Mouse (Mus musculus) layer of hippocampus, postnatal 36 days (tissue): ENCODE measurements around the gene Dydc2. TPM values are rescaled to one million over a fixed set of nuclear protein-coding genes. Genes with fewer than 3 reads are reported as not detected.
"Not testable (repeated sequence)": the region's sequence is repeated elsewhere in the genome, so short reads cannot be mapped to it uniquely, and the experiment has no call there.

Experiments used
- DNase-seq, 2 experiments: peaks; one replicate each; pipeline ENCODE4 v3.0.0; 2022
- total RNA-seq, 2 experiments: library from RNA; stranded (reverse); gene quantifications; 2 replicates each; pipeline ENCODE4 v1.2.3; 2021

Gene Dydc2
- 1 to 10 TPM in 1 of 2 experiments, under 1 TPM in 1; 0.81 to 1.5 TPM for total RNA-seq

DNA sequence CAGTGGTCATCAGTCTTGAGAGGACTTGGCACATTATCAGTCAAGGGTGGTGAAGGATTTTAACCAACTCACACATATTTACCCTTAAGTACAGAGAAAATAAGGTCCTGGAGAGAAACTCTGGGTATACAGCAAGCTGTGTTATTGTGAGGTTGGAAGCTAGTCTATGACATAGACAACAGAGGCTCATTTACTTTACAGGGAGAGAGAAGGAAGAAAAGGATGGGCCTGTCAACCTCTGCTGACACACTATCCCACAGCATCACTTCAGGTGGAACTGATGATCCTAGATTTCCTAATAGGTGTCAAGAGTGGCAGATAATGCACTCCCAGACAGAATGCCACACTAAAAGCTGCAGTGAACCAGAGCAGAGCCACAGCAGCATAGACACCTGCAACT lies at the start of gene Dydc2:
TSS of gene Dydc2 (minus strand) at position 101 of the 400 bp plus-strand sequence.
- DNase-seq: no peak

DNA sequence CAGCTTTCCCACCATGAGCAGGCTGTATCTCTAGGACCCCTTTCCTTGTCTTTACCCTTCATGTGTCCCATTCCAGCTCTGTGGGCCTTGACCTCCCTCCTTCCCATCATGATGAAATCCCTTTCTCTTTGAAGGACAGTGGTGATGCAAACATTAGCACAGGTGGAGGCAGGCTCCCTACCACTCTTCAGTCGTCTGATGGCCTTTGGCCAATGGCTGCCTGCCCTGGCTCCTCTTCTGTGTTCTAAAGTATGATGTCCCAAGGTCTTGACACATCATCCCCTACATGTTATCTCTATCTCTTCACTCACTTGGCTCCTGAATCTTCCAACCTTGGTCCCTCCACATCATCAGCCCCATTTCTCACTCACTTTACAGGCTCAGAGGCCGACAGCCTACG lies 47.3 kb upstream of the Dydc2 start:
- no peak for DNase-seq

DNA sequence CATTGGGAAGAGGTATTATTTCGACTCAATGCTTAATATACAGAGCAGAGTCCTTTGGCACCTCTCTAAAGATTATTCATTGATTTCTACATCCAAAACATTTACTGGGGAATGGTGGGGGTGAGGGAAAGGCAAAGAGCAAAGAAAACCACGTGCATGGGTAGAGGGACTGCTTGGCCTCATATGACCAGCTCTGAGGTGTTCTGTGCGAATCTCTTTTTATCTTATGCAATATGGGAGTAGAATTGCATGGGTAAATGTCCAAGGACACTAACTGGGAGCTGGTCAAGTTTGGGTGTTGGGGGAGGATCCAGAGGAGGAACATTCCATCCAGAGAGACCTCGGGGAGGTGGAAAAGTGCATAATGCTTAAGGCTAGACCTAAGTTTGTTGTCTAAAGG lies 43.9 kb upstream of the Dydc2 start:
- DNase-seq: no peak

DNA sequence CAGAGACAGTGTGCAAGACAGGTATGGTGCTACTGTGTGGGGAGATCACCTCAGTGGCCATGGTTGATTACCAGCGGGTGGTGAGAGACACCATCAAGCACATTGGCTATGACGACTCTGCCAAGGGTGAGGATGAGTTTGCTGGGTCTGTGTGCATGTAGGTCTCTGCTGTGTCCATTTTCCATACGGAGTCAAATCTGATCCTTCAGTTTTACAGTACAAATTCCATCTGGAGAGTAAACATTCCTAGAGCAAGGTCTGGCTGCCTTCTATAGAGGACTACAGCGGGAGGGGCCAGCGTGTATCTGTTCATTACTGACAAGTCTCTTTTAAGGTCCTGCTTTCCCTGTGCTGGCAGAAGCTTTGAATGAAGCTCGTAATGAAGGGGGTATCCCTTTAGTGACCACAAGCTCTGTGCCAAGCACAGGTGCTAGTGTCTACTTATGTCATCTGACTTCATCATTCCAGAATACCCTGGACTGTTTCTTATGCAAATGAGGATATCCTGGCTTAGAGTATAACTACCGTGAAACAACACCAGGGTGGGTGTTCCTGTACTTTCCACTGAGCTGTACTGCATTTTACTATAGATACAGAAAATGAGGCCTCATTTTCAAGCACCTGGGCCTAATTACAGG lies 42.1 kb upstream of the Dydc2 start:
- no peak for DNase-seq

DNA sequence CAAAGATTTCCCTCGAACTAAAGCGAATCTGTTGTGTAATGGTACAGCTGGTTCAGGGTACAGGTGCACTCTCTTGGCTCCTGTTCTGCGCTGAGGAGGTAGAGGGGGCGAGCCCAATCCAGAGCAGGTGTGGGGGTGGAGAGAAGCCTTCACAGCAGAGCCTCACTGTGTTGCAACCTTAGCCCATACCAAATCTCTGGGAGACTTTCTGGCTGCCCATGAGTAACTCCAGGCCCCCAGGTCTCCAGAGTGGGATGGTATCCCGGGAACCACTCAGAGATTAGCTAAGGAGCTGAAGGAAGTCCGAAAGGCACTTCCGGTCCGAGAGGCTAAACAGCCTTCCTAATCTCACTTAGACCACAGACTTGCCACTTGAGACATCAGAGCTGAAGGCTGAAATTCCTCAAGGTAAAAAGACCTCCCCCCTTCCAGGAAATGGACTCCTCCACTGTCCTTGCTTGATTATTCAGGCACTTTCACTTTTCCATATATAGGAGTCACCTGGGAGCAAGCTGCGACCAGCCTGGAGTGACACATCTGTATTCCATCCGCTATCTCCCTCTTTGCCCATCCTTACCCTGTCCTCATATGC lies 35.9 kb upstream of the Dydc2 start, which contains the start of gene Mat1a:
TSS of gene Mat1a (plus strand) at position 183 of the 592 bp plus-strand sequence.
- no peak for DNase-seq

DNA sequence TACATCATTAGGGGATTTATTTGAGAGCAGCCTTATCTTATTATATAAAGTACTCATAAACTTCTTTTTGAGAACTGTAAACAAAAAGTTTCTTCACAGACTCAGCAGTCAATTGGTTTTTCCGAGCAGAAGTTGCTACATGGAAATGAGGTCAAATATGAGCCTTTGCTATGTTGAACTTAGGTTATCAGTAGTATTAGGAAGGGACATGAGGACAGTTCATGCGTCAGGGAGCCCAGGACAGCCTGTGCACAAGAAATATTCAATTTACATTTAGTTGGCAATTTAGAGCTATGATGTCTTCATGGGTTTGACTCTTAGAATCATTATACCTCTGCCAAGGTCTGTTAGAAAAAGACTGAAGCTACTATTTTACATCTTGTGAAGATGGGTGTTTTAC lies 33.3 kb upstream of the Dydc2 start:
- no peak for DNase-seq

DNA sequence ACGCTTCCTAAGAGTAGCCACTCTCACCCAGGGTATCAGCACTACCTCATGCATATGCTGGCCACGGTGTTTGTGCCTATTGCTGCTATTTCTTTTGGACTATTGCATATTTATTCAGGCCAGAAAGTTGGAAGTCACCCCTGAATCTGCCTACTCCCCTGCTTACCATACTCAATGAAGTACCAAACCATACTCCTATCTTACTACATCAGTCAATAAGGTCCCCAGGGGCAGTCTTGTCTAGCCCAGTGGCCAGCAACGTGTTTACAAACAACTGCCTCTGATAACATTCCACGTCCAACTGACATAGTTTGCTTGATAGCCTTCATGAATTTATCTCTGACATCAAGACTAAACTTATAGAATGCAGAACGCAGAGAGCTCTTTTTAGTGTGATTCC lies 32.2 kb upstream of the Dydc2 start:
- no peak for DNase-seq

DNA sequence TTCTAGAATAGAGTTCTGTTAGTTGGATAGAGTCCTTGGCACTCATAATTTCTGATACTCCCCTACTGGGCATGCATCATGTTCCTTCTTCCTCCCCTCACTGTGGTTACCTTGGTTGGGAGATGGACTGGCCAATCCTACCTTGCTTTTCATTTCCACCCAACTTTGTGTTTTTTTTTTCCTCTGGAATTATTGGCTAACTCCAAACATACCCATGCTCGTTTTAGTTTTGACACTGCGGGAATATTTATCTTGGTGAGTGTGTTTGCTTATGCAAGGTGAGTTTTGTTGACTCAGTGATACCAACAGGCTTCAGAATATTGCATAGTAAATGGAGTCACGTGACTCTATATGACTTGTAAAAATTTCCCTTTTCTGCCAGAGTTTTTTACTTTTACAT lies 31.7 kb upstream of the Dydc2 start:
- DNase-seq: no peak

DNA sequence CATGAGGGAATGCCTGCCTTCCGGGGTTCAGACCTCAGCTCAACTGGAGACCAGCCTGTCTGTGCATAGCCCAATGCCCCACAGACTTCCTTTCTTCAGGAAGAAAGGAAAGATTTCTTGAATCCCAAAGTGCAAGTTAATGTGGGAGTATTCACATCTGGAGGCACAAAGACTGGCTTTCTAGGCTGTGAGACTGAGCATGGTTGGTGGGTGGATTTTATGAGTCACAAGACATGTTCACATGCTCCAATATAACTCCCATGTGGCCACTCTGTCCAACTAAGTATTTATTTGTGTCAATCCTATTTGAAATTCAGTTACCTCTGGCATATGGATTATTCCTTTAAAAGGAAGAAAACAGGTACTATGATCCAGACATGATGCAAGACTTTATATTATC lies 29.7 kb upstream of the Dydc2 start:
- no peak for DNase-seq

DNA sequence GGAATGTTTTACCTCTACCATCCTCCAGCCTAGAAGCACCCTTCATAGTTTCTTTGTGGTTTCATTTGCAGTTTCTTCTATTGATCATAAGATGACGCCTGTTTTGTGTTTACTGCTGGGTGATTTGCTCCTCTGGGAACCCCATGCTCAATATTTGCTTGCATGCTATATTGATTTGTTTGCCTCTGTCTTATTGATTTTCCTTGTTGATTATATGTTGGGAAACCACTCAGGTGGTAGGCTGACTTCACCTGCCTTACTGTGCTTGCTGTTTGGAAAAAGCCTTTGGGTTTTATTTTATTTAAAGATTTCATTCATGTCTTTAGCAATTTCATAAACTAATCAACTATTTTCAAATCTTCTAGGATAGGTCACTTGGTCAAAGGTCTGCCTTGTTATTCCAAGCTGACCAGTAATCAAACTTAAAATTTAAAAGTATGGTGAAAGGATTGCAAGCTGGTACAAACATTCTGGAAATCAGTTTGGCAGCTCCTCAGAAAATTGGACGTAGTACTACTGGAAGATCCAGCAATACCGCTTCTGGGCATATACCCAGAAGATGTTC lies 27.4 kb upstream of the Dydc2 start:
- no peak for DNase-seq

DNA sequence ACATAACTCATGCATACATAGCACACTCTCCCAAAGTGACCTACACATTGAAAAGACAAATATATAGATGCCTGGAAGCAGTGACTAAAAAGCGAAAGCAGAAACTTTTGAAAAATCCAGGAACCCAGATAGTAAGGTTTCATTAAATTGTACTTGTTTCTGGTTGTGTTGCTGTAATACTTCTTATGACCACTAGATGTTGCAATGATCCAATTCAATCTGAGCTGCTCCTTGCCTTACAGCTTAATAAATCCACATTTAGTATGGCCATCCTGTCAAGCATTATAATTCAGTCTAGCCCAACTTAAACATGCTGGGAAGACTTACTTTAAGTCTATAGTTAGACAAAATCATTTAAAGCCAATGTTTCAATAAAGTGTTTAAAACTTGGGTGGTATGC lies 25.1 kb upstream of the Dydc2 start:
- no peak for DNase-seq

DNA sequence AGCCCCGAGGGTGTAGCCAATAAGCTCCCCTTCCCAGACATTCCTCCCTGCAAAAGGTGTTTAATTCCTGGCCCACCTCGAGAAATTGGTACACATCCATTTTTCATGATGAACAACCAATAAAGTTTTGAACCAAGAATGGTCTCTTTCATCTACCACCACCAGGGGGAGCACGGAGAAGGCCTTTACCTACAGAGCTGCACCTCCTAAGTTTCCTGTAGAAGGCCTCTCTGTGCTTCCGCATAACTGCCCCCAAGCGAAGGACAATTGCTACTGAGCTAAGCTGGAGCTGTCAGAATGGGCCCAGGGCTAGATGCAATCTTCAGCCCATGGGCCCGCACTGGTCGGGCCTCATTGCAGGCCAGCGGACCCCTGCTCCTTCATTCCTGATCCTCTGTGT lies 21.8 kb upstream of the Dydc2 start:
- DNase-seq: no peak

DNA sequence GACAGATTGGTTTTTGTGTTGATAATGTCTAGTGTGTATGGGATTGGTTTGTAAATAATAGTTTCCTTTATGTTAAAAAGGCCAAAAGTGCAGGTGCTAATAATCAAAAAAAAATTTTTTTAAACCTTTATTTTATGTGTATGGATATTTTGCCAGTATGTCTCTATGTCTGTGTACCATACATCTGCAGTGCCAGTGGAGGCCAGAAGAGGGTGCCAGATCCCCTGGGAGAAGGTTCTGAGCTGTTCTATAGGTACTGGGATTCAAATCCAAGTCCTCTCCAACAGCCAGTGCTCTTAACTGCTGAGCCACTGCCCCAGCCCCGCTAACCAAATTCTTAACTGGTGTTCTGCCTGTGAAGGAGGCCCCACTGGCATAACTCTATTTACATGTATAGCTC lies 18.5 kb upstream of the Dydc2 start:
- DNase-seq: no peak

DNA sequence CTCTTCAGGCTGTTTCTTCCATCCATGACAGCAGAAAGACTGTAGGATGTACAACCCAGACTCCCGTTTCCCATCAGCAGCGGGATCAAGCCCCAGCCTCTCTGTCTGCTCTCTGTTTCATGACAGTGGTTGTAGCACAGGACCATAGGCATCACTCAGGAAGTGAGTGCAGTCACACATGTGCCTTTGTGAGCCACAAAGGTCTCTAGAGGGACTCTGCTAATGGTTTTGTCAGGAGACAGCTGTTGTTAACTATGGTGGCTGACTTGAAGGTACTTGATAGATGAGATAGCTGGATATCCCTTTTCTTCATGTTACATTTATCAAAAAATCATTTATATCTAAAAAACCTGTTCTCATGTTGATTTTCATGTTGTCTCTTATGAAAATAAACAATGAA lies 13.4 kb upstream of the Dydc2 start:
- DNase-seq: no peak

DNA sequence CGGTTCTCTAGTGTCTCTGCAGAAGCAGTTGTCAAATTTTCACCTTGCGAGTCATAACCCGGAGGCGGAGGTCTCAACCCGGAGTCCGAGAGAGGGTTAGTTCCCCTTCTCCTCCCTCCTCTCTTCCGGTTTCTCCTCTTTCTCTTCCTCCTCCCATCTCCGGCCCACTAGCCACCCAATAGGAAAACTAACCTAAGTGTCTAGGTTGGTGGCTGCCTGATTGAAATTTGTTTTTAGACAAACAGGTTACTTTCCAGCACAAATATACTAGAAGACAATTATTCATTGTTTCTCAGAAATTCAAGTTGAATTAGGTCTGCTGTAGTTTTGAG lies 3.9 kb upstream of the Dydc2 start:
- no peak for DNase-seq

DNA sequence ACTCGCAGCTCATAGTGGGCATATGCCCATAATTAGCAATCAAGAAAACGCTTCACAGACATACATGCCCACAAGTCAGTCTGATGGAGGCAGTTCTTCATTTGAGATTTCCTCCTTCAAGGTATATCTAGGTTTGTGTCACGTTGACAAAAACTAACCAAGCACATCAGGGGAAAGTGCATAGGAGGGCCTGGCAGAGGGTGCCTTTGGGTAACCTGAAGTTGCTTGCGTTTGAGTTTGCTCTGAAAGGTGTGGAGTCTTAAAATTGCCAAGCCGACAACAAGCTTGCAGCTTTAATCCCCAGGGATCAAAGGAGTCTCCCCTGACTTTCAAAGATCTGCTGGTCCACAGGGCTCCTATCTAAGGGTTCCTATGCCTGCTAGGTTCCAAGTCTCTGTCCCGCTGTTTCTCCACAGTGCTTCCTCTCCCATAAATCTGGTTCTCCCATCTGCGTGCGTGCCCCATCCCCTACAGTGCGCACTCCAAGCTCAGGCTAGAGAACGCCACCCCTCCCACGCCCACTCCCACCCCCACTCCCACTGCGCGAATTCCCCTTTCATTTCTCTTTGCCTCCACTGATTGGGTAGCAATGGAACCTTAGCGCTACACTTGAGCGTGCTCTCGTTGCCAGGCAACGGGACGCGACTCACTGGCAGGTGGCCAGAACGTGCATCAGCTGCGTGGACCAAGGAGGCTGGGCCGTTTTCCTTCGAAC lies 3.4 kb upstream of the Dydc2 start, which contains the start of gene Dydc1:
TSS of gene Dydc1 (plus strand) at position 683 of the 715 bp plus-strand sequence.
- peak; percentile 75 to 79 for DNase-seq

DNA sequence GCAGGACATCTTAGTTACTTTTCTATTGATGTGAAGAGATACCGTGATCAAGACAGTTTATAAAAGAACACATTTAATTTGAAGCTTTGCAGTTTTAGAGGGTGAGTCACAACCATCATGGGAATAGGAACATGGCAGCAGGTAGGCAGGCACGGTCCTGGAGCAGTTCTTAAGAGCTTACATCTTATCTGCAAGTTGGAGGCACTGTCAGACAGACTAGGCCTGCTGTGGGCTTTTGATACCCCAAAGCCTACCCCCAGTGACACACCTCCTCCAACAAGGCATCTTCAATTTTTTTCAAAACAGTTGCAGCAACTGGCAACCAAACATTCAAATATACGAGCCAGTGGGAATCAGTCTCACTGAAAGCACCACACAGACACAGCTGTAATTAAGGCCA lies 1.3 kb upstream of the Dydc2 start:
- no peak for DNase-seq

DNA sequence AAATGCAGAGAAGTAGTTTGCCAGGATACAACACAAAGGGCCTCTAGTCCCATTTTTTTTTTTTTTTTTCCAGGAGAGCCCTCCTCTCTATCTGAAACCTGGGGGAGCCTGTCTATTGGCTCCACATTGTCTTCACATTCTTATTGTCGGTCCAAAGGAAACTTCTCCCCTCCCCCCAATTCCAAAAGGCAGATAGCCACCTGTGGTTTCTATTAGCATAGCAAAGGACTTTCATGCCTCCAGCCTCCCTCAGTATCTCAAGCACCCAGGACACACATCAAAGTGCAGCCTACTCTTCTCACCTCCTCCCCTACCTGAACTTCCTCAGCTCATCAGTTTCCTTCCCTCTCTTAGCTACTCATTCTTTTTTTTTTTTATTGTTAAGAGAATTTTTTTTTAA lies 2.6 kb downstream of the Dydc2 start:
- no peak for DNase-seq

DNA sequence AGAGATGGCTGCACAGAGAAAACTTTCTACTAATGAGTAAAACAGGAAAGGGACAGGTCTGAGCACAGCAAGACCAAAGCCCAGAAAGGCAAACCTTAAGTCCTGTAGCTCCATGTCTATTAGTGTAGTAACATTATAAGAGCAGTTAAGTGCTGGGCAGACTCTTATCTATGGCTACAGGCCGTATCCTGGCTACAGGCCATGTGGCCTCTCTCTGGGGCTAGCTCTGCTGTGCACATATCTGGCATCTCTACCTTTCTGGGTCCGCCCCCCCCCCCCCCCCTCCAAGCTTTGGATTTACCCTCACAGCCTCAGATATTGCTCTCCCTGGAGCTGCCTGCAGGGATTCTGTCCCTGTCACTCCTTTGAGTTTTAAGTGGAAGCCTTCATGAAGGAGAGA lies 3.8 kb downstream of the Dydc2 start:
- DNase-seq: no peak

DNA sequence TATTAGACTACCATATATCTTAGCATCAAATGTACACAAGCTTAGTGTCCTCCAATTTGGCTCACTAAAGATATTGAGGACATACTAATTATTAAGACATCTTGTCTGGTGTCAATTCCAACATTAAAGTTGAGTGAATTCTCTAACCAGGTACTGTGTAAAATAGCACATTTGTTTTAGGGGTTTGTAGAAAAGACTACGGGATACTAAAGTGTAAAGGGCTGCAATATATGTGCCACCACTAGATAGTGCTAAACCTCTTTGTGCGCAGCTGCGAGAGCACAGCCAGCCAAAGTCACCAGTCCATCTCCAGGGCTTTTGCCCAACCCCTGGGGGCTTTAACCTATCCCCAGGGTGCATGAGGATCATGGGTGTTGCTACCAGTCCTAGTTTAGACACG lies 15.8 kb downstream of the Dydc2 start:
- DNase-seq: not testable (repeated sequence)

DNA sequence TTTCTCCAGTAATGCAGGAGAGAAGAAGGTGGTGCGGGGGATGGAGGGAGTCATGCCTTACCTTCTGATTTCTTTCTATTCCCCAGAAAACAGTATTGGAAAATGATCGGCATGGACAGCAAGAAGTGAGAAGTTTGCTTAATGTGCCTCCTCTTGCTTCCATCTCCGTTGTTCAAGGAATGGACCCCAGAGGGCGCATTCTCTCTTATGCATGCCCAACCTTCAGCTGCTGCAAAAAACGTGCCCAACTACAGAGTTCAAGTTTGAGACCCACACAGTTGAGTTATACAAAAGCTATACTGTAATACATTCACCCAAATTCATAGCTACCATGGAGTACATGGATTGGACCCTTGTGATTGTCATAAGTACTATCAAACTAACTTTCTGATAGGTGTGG lies 16.5 kb downstream of the Dydc2 start:
- DNase-seq: no peak

DNA sequence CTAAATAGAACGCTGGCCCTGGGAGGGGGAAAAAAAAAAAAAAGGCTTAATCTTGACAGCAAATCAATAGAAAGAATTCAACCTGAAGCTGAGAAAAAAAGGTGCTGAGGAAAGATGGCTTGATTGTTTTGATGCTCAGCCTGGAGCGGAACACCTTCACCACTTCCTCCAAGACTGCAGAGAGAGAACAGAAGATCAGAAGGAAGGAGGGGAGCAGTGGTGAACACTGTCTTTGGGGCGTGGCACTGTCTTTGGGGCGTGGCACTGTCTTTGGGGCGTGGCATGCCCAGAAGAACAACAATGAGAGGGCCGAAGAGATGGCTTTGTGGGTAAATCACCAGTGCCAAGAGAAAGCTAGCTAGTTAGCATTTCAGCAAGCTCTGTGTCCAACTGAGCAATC lies 18.5 kb downstream of the Dydc2 start:
- no peak for DNase-seq

DNA sequence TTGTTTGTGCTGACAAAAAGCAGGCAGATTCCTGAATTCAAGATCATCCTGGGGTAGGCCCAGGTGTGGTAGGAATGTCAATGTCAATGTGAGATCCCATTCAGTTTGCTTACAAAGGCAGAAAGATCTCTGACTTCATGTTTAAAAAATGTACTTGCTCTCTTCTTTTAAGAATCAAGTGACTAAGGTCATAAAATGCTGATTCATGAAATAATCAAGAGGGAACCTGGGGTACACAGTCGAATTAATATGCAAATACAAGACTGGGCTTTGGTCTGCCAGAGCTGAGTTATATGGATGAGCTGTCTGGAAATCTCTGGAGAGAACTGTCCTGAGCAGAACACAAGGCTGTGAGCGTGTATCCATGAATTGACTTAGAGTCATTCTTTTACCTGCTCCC lies 21.6 kb downstream of the Dydc2 start:
- no peak for DNase-seq
